Mouse (Mus musculus): ENCODE measurements around the gene Mta1. TPM values are rescaled to one million over a fixed set of nuclear protein-coding genes. Genes with fewer than 3 reads are reported as not detected.

Mta1 gene
- polyA plus RNA-seq, 1 experiment from 2014 or later, result 20.5 TPM

DNA sequence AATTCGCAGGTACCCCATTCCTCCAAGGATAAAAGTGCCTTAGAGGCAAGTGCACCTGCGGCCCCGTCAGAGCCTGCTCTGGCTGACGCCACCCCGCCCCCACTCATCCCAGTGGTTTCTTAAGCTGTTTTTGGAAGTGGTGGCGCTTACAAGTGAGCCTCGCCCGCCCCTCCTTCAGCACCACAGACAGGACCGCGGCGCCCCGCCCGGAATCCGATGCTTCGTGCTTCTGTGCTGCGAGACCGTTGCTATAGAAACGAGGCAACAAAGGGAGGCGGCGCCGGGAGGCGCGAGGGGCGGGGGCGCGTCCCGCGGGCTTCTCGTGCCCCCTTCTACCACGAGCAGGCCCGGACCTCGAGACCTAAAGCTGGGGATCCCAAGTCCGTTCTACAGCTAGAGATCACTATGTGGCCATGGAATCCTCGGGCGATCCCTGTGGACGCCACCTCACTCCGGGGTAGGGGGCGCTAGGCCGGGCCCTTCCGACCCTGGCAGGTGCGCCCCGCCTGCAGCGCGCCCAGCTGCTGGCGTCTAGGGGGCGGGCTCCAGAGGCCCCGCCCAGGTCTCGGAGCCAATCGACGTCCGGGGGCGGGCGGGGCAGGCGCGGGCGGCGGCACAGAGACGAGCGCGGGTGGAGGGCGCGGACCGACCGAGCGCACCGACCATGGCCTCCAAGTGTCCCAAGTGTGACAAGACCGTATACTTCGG, 42.0 kb downstream of the Mta1 start, which contains the start of gene Crip2:
Crip2 (plus strand) TSS at position 329 of the 708 bp plus-strand sequence.
- peak within 1 kb of the TSS; percentile 75 for H3K4me3 ChIP-seq
- H3K27me3 ChIP-seq (ENCODE audit: low read depth, poor library complexity, severe bottlenecking), result peaks cover 24% of the 10 kb centered on the region
- peaks cover 72% of the 10 kb centered on the region for H3K4me1 ChIP-seq
- under 1% methylated on average over 68 of the region's 68 CpGs for WGBS
- peak within 1 kb of the TSS; percentile 95 for H3K27ac ChIP-seq (replicated peaks)
- no peaks in the 10 kb centered on the region for H3K9me3 ChIP-seq (replicated peaks)
- DNase-seq (ENCODE audit: low spot score), result peak; percentile 96
- H3K36me3 ChIP-seq, result peaks cover 62% of the 10 kb centered on the region

DNA sequence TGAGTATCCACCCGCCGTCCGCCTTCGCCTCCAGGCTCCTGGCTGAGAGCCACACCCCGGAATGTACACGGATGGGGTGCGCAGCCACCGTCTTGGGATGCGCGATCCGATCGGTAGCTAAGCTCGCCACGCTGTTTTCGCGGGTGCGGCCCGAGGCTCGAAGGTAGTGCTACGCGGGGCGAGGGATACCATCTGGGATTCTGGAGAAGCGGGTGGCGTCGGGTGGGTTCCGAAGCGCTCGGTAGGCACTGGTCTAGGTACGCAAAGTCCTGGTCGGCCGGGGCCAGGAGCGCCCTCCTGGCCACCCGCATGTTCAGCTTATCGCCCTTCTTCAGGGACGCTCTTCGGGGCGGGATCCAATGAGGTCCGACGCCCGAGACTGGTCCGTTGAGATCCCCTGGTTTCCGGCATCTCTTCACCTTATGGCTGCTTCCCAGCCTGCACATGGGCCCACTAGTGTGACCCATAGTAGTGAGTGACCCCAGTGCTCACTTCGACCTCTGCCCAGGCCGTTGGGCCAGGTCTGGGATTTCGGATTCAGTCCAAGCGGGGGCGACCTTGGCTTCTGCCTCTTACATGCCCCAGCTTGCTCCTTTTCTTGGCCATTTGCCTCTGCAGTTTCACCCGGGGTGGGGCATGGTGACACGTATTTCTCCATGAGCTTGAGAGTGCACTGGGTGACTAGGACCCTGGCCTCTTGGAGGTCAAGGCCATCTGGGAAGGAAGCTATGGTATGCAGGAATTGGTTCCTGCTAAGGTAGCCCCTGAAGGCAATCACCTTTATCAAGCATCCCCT, 42.7 kb downstream of the Mta1 start:
- Histone ChIP-seq H3K27me3 (ENCODE audit: low read depth, poor library complexity, severe bottlenecking) (peaks cover 26% of the 10 kb centered on the region), H3K4me3 (peak overlapping the region; percentile 75), H3K4me1 (peaks cover 75% of the 10 kb centered on the region), H3K27ac (replicated peaks) (peak overlapping the region; percentile 95), H3K36me3 (peaks cover 62% of the 10 kb centered on the region), H3K9me3 (replicated peaks) (no peaks in the 10 kb centered on the region)
- DNase-seq (ENCODE audit: low spot score), result no peak
- WGBS, result 2% methylated on average over 49 of the region's 49 CpGs

DNA sequence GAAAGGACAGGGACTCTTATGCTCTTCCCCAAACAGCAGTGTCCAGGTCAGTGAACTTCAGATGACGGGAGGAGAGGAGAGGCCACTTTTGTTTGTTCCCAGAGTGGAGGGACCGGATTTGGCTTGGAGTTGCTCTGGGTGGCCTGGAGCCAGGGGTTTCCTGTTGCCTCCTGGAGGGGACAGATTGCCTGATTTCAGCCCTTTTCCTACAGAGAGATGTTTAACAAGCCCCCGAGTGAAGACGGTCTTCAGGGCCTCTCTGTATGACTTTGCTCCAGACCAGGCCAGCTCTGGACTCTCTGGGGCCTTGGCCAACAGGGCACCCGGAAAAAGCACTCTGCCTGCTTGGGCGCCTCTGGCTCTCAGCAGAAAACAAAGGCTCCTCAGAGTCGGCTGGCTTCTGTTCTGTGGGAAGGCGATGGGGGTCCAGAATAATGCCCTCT, 43.5 kb downstream of the Mta1 start:
- Histone ChIP-seq H3K36me3 (peaks cover 56% of the 10 kb centered on the region), H3K27me3 (ENCODE audit: low read depth, poor library complexity, severe bottlenecking) (peaks cover 33% of the 10 kb centered on the region), H3K4me1 (peaks cover 82% of the 10 kb centered on the region), H3K9me3 (replicated peaks) (no peaks in the 10 kb centered on the region), H3K27ac (replicated peaks) (peak overlapping the region; percentile 95), H3K4me3 (peak overlapping the region; percentile 75)
- 51% methylated on average over 8 of the region's 8 CpGs for WGBS
- no peak for DNase-seq (ENCODE audit: low spot score)

DNA sequence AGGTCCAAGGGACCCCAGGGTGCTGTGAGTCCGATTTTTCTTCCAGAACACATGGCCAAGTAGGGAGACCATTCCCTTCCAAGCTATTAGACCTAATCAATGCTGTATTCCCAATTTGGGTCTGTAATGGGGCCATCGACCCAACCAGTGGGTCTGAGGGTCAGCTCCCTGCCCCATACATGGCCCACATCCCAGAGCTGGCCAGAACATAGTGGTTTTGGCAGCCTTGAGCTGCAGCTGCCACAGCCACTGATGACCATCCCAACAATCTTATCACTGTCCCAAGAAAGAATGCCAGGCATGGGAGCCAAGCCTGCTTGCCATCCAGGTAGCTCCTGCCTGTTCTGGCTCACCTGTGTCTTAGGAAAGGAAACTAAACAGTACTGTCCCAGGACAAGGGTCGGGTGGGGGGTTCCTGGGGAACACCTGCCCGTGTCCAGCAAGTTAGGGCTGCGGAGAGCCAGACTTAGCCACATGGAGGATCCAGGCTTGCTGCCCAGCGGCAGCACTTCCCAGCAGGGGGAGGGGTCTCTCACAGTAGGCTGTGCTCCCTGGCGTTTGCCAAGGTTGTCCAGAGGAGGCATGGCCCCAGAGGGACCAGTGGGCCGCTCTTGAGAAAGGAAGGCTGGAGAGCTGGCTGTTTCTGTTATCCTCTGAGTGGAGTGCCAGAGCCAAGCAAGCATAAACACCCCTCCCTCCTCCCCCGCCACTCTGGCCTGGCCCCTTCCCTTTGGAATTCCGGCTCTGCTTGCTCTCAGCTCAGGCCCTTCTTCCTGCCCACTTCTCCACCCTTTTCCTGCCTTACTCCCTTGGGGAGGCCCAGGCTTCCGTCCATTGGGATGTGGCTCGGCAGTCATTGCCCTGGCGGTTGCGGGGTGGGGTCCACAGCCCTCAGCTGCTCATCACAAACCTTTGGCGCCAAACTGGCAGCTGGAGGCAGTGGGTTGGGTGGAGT, 44.2 kb downstream of the Mta1 start:
- Histone ChIP-seq H3K27me3 (ENCODE audit: low read depth, poor library complexity, severe bottlenecking) (peaks cover 40% of the 10 kb centered on the region), H3K36me3 (peaks cover 48% of the 10 kb centered on the region), H3K9me3 (replicated peaks) (no peaks in the 10 kb centered on the region), H3K4me1 (peaks cover 88% of the 10 kb centered on the region), H3K4me3 (peak overlapping the region; percentile 75), H3K27ac (replicated peaks) (peak overlapping the region; percentile 95)
- WGBS, result 24% methylated on average over 15 of the region's 15 CpGs
- peak; percentile 55 for DNase-seq (ENCODE audit: low spot score)

DNA sequence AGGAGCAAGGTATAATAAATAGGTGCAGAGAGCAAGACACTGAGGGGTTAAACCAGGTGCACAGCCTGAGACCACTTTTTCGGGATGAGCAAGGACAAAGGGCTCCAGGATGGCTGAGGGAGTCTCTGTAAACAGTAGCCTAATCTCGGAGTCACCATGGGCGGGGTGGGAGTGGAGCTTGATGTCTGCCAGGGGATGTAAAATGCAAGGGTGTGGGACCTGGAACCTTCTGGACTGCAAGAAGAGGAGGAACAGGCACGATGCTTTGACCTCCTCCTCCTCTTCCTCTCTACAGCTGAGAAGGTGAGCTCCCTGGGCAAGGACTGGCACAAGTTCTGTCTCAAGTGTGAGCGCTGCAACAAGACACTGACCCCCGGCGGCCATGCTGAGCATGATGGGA, 45.1 kb downstream of the Mta1 start:
- 69% methylated on average over 7 of the region's 7 CpGs for WGBS
- Histone ChIP-seq H3K4me3 (peak overlapping the region; percentile 75), H3K9me3 (replicated peaks) (no peaks in the 10 kb centered on the region), H3K4me1 (peaks cover 86% of the 10 kb centered on the region), H3K36me3 (peaks cover 40% of the 10 kb centered on the region), H3K27ac (replicated peaks) (peak overlapping the region; percentile 95), H3K27me3 (ENCODE audit: low read depth, poor library complexity, severe bottlenecking) (peaks cover 49% of the 10 kb centered on the region)
- DNase-seq (ENCODE audit: low spot score), result no peak

DNA sequence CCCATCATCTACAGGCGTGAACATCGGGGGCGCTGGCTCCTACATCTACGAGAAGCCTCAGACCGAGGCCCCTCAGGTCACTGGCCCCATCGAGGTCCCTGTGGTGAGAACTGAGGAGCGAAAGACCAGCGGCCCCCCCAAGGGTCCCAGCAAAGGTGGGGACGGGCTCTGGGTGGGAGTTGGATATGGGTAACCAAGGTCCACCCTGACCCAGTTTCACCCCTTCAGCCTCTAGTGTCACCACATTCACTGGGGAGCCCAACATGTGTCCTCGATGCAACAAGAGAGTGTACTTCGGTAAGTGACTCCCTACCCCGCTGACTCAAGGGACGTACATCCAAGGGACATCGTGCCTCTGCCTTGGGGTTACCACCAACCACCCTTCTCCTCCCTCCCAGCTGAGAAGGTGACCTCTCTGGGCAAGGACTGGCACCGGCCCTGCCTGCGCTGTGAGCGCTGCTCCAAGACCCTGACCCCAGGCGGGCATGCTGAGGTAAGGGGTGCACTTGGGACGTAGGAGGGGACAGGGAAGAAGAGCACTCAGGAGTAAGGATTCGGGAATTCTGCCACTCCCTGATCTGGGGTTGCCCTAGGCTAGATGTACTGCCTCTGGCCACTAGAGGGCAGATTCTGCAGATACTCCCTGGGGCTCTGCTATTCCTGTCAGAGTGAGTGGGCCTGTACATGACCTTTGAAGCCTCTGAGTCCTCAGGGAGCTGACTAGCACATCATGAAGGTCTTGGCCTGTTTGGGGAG, 46.1 kb downstream of the Mta1 start:
- no peak overlapping the region for H3K27ac ChIP-seq (replicated peaks)
- H3K4me3 ChIP-seq, result no peak overlapping the region
- DNase-seq (ENCODE audit: low spot score), result peak; percentile 55
- no peaks in the 10 kb centered on the region for H3K9me3 ChIP-seq (replicated peaks)
- peaks cover 86% of the 10 kb centered on the region for H3K4me1 ChIP-seq
- peaks cover 59% of the 10 kb centered on the region for H3K27me3 ChIP-seq (ENCODE audit: low read depth, poor library complexity, severe bottlenecking)
- H3K36me3 ChIP-seq, result peaks cover 31% of the 10 kb centered on the region
- 79% methylated on average over 20 of the region's 20 CpGs for whole genome bisulfite sequencing

DNA sequence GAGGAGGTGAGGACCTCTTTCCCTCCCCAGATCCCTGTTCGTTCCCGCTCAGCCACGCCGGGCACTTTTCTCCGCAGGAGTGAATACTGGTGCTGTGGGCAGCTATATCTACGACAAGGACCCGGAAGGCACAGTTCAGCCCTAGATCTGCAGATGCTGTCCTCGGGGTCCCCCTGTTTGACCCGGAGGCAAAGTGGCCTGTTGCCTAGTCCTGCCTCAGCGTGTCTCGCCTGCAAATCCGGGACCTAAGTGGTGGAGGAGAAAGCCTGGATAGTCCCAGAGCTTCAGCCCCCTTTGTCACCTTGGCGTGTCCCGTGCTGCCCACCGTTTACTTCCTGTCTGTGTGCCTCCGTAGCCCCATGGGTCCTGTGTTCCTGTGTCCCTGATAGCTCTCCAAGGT, 46.8 kb downstream of the Mta1 start:
- no peak for DNase-seq (ENCODE audit: low spot score)
- H3K4me1 ChIP-seq, result peaks cover 84% of the 10 kb centered on the region
- peaks cover 31% of the 10 kb centered on the region for H3K36me3 ChIP-seq
- no peak overlapping the region for H3K4me3 ChIP-seq
- H3K27ac ChIP-seq (replicated peaks), result no peak overlapping the region
- peaks cover 66% of the 10 kb centered on the region for H3K27me3 ChIP-seq (ENCODE audit: low read depth, poor library complexity, severe bottlenecking)
- no peaks in the 10 kb centered on the region for H3K9me3 ChIP-seq (replicated peaks)
- 94% methylated on average over 16 of the region's 16 CpGs for WGBS

DNA sequence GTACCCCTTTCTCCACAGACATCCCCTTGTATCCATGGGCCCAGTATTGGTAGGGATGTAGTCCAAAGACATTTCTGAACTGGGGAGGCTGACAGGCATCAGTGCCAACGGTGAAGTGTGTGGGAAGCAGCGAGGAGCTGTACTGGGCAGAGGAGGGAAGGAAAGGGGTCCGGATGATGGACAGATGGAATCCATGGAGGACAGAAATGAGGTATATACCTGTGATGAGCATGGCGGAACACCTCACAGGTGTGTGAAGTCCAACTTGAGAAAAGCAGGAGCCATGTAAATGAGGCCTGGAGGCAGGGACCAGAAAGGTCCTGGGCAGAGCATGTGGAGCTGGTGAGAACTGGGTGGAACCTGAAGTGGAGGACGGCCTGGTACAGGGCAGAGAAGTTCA, 47.5 kb downstream of the Mta1 start:
- no peak for DNase-seq (ENCODE audit: low spot score)
- Histone ChIP-seq H3K4me1 (peaks cover 77% of the 10 kb centered on the region), H3K27ac (replicated peaks) (no peak overlapping the region), H3K4me3 (no peak overlapping the region), H3K36me3 (peaks cover 31% of the 10 kb centered on the region), H3K9me3 (replicated peaks) (no peaks in the 10 kb centered on the region), H3K27me3 (ENCODE audit: low read depth, poor library complexity, severe bottlenecking) (peaks cover 73% of the 10 kb centered on the region)
- 89% methylated on average over 5 of the region's 5 CpGs for WGBS

DNA sequence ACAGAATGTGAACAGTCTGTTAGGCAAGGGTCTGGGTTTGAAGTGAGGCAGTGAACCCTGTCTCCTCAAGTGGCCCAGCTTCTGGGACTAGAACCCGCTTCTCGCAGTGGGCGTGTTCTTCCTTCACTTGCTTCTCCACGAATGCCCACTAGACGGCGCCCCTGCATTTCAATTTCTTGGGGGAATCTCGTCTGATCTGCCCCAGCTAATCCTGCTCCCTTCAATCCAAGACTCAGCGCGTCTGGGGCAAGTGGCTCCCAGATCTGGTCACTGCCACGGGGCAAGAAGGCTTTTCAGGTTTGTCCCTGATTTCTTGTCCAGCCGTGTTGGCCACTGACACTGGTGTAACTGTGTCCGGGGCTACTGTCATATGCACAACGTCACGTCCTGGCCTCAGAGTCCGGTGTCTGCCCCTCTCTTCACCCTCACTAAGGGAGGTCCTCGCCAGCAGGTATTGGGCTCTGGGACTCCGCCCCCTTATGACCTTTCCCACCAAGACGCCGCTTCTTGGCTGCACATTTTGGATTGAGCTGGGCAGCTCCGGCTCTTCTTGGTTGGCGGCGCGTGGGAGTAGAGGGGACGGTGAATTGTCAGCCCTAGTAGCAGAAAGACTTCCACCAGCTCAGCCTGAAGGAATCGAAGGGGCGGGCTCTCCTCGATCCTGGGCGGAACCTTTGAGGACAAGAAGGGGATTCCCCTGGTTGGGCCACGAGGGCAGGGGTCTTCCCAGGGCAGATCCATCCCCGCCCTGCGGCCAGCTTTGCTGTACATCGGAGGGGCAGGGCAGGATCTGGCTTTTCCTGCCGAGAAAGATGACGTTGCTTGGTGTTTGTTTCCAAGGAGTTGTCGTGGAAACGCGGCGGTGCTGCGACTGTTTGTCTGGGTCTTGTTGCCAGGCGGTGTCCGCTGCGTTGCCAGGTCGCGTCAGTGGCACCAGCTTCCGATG, 48.3 kb downstream of the Mta1 start, which contains the start of gene Crip1:
Crip1 (plus strand) TSS at position 205 of the 946 bp plus-strand sequence.
- Histone ChIP-seq H3K4me3 (peak within 1 kb of the TSS; percentile 42), H3K27me3 (ENCODE audit: low read depth, poor library complexity, severe bottlenecking) (peaks cover 75% of the 10 kb centered on the region), H3K9me3 (replicated peaks) (no peaks in the 10 kb centered on the region), H3K4me1 (peaks cover 74% of the 10 kb centered on the region), H3K36me3 (peaks cover 31% of the 10 kb centered on the region), H3K27ac (replicated peaks) (peak within 1 kb of the TSS; percentile 55; the same call in 1 of the 2 replicates)
- 6% methylated on average over 45 of the region's 45 CpGs for WGBS
- peak; percentile 82 for DNase-seq (ENCODE audit: low spot score)

DNA sequence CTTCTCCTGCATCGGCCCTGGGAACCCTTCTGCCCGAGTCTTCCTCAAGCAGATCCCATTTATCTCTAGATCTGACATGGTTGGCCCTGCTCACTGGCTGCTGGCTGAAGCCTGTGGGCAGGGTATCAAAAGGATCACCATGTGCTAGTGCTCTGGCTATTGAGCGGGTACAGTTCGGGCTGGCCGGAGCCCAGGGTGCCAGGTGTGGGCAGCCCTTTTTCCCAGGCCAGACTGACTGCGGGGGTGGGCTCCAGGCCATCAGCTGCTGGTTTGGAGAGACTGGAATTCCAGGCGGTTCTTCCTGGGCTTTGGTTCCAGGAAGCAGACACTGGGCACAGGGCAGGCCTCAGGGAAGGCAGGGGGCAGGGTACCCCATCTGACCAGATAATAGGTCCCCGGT, 49.4 kb downstream of the Mta1 start:
- Histone ChIP-seq H3K27me3 (ENCODE audit: low read depth, poor library complexity, severe bottlenecking) (peaks cover 76% of the 10 kb centered on the region), H3K4me3 (no peak overlapping the region), H3K9me3 (replicated peaks) (no peaks in the 10 kb centered on the region), H3K27ac (replicated peaks) (peak overlapping the region; percentile 55; the same call in 1 of the 2 replicates), H3K4me1 (peaks cover 74% of the 10 kb centered on the region), H3K36me3 (peaks cover 31% of the 10 kb centered on the region)
- WGBS, result 89% methylated on average over 8 of the region's 8 CpGs
- no peak for DNase-seq (ENCODE audit: low spot score)

All from midbrain, embryonic 10.5 days (tissue).